Mouse (Mus musculus): Measurements from ENCODE around the gene Gm49321. TPM values are rescaled to one million over a fixed set of nuclear protein-coding genes. Genes with fewer than 3 reads are reported as not detected.

The Gm49321 gene
- polyA plus RNA-seq (2012; rRNA removed): not detected in 2 replicates

GRCm38 (mm10) chr12:73937353-73937752 lies at the start of gene Gm49321:
Gene Gm49321, plus strand, starts transcription at chr12:73937653.

GRCm38 (mm10) chr12:73964291-73965281 lies 27.1 kb downstream of the Gm49321 start, which contains the start of gene Snapc1:
Gene Snapc1, plus strand, starts transcription at chr12:73964481.

GRCm38 (mm10) chr12:73997297-73998127 lies 60.1 kb downstream of the Gm49321 start, which contains the start of gene Syt16:
Gene Syt16, plus strand, starts transcription at chr12:73997661.

Other genes starting within 250 kb of the Gm49321 start
- gene Hif1a, start 36.3 kb upstream of the Gm49321 start, polyA plus RNA-seq (2012; rRNA removed): 10.9 and 11.6 TPM in 2 replicates
- 3.2 and 3.3 TPM in 2 replicates for gene Snapc1, start 26.8 kb downstream of the Gm49321 start, polyA plus RNA-seq (2012; rRNA removed)
- gene Syt16, start 60.0 kb downstream of the Gm49321 start, polyA plus RNA-seq (2012; rRNA removed): 0.01 TPM in 1 of 2 replicates, not detected in the other

Data from liver, embryonic 18 days (tissue).